Mouse (Mus musculus): ENCODE results near the gene Cyp2a4.
"Not testable (repeated sequence)": the region's sequence is repeated elsewhere in the genome, so short reads cannot be mapped to it uniquely, and the experiment has no call there.

The Cyp2a4 gene

DNA sequence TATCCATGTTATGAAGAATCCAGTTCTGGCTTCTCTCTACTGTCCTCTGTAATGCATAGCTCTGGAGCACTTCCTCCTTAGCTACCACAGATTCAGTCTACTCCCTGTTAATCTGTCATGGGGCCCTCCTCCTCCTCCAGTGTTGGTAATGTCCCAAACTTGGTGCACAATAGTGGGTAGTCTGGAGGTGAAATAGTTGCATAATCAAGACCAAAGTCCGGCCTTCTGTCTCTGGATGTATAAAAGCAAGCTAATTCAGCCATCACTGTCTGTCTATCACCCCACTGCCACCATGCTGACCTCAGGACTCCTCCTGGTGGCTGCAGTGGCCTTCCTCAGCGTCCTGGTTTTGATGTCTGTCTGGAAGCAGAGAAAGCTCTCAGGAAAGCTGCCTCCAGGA is at the start of gene Cyp2a4:
Gene Cyp2a4 (plus strand): TSS at position 244 of the 400 bp plus-strand sequence.
- DNase-seq (ENCODE audit: low read depth, low spot score) = not testable (repeated sequence)

GRCm38 (mm10) chr7:26260034-26260433 is 46.9 kb upstream of the Cyp2a4 start, which contains the start of gene Vmn1r184:
TSS of gene Vmn1r184 (plus strand) at chr7:26260334.
- not testable (repeated sequence) for DNase-seq (ENCODE audit: low read depth, low spot score)

GRCm38 (mm10) chr7:26303429-26304166 is 3.4 kb upstream of the Cyp2a4 start:
- not testable (repeated sequence) for DNase-seq (ENCODE audit: low read depth, low spot score)

DNA sequence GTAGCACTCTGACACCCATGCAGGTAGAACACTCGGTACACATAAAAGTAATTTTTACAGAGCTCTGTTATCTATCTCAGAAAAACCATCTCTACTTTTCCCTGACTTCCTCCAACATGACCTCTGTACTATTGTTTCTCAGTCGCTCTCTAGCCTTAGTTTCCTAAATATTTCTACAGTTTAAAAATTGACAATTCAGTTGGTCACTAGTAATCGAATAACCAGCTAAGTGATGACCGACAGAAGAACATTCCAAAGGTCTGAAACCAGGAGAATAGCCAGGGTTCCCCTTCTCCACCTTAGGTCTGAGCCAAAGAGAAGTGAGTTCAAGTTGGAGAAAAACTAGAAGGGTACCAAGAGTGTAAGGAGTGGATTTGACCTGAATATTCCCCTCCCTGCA is 4.8 kb downstream of the Cyp2a4 start:
- not testable (repeated sequence) for DNase-seq (ENCODE audit: low read depth, low spot score)

DNA sequence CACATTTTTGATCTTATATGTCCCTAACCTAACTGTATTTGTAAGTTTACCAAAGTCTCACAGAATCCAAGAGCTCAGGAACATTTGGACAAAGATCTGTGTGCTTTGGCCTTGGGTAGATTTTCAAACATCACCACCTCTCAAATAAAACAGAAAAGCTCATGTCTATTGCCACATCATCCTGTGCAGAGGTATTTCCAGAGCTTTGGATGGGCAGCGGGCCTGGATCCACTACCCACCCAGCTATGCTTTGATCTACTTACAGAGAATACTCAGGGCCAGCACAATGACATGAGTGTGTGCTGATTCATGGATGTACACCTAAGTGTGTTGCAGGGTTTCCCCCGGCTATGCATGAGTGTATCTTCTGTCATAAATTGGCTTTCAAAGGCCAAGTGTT is 8.2 kb downstream of the Cyp2a4 start:
- not testable (repeated sequence) for DNase-seq (ENCODE audit: low read depth, low spot score)

DNA sequence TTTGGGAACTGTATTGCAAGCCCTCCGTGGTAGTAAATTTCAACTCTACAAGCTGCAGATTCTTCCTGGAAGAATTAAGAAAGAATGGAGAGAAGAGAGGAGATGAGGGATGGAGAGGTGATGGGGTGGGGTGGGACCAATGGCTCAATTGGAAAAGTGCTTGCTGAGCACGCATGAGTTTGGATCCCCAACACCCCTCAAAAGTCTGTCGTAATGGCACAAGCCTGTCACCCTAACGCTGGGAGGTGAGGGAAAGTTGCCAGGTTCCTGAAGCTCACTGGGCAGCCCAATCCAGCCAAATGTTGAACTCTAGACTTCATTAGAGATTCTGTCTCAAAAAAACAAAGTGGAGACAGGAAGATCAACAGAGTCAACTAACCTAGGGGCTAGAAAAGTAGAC is 8.8 kb downstream of the Cyp2a4 start:
- not testable (repeated sequence) for DNase-seq (ENCODE audit: low read depth, low spot score)

GRCm38 (mm10) chr7:26320361-26320760 is 13.4 kb downstream of the Cyp2a4 start:
- not testable (repeated sequence) for DNase-seq (ENCODE audit: low read depth, low spot score)

DNA sequence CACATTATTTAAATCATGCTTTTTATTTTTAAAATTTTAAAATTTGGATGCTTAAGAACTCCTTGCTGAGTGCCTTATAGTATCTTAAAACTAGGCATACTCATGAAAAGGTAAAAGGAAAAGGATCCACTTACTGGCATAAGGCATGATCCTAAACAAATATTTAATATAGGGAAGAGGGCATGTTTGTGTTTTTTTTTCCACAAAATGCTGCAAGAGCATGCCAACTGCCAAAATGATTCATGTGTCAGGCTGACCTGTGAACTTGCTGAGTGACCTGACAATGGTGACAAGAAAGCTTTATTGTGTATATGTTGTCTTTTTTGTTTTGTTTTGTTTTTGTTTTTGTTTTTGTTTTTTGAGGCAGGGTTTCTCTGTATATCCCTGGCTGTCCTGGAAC is 43.2 kb downstream of the Cyp2a4 start:
- not testable (repeated sequence) for DNase-seq (ENCODE audit: low read depth, low spot score)

GRCm38 (mm10) chr7:26352258-26352657 is 45.3 kb downstream of the Cyp2a4 start:
- DNase-seq (ENCODE audit: low read depth, low spot score) = not testable (repeated sequence)

GRCm38 (mm10) chr7:26356719-26357118 is 49.8 kb downstream of the Cyp2a4 start:
- not testable (repeated sequence) for DNase-seq (ENCODE audit: low read depth, low spot score)

Measured in c-Kit-negative CD71-positive TER-119-positive erythroid progenitor cells, embryonic 14.5 days (primary cell).